Mouse (Mus musculus): Measurements from ENCODE around the gene Qpct. TPM values are rescaled to one million over a fixed set of nuclear protein-coding genes. Genes with fewer than 3 reads are reported as not detected.

Gene Qpct
- polyA plus RNA-seq, 1 experiment from 2014 or later, result 13.7 TPM

GRCm38 (mm10) chr17:79071951-79072350, 20.2 kb downstream of the Qpct start:
- Histone ChIP-seq H3K4me2 (replicated peaks) (no peak overlapping the region), H3K9ac (no peak overlapping the region), H3K36me3 (no peaks in the 10 kb centered on the region), H3K9me3 (replicated peaks) (no peaks in the 10 kb centered on the region), H3K4me1 (peaks cover 12% of the 10 kb centered on the region), H3K27me3 (no peaks in the 10 kb centered on the region), H3K27ac (replicated peaks) (no peak overlapping the region), H3K4me3 (replicated peaks) (no peak overlapping the region)
- ATAC-seq (ENCODE audit: insufficient number of reproducible peaks, low FRiP score, low TSS enrichment, low read depth), result no peak
- 74% methylated on average over 11 of the region's 11 CpGs for WGBS

- no peak overlapping the region for H3K9ac ChIP-seq
- H3K4me2 ChIP-seq (replicated peaks), result no peak overlapping the region
- ATAC-seq (ENCODE audit: insufficient number of reproducible peaks, low FRiP score, low TSS enrichment, low read depth), result no peak
- no peaks in the 10 kb centered on the region for H3K9me3 ChIP-seq (replicated peaks)
- no peak overlapping the region for H3K27ac ChIP-seq (replicated peaks)
- WGBS, result 66% methylated on average over 8 of the region's 8 CpGs
- H3K36me3 ChIP-seq, result no peaks in the 10 kb centered on the region
- H3K27me3 ChIP-seq, result no peaks in the 10 kb centered on the region
- no peaks in the 10 kb centered on the region for H3K4me1 ChIP-seq
- H3K4me3 ChIP-seq (replicated peaks), result no peak overlapping the region
Measured at GRCm38 (mm10) chr17:79076974-79077847, 25.5 kb downstream of the Qpct start.

DNA sequence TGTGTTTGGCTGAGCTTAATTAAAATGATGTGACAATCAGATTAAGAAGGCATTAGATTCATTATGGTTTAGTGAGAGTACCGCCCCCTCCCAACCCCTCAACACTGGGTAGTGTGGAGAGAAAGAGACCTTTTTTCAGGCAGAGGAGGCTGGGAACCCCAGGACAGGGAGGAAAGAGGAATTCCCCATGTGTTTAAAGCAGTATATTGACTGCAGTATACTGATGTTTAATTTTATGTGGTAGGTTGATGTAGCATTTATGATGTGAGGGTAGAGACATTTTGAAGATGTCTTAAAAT, 26.1 kb downstream of the Qpct start:
- H3K36me3 ChIP-seq, result no peaks in the 10 kb centered on the region
- no peak overlapping the region for H3K4me2 ChIP-seq (replicated peaks)
- H3K27ac ChIP-seq (replicated peaks), result no peak overlapping the region
- H3K27me3 ChIP-seq, result no peaks in the 10 kb centered on the region
- no peak overlapping the region for H3K9ac ChIP-seq
- no peak overlapping the region for H3K4me3 ChIP-seq (replicated peaks)
- H3K9me3 ChIP-seq (replicated peaks), result no peaks in the 10 kb centered on the region
- no peaks in the 10 kb centered on the region for H3K4me1 ChIP-seq
- WGBS, result 73% methylated on average over 1 of the region's 1 CpGs
- ATAC-seq (ENCODE audit: insufficient number of reproducible peaks, low FRiP score, low TSS enrichment, low read depth), result no peak

DNA sequence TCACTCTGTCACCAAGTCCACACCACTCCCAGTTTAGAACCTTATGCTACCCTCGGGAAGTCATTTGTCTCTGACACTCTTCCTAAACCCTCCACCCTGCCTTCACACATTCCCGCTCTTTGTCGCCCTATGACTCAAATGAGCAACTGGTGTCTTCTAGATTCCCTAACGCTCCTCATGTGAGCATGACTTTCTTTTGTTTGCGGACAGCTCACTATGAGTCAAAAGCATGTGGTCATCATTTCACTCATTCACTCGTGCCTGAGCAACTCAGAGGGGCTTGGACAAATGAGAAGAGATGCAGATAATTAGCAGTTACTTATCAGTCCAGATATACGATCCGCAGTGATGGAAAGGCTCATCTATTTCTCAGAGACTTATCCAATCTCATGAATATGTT, 26.5 kb downstream of the Qpct start:
- Histone ChIP-seq H3K4me3 (replicated peaks) (no peak overlapping the region), H3K27ac (replicated peaks) (no peak overlapping the region), H3K27me3 (no peaks in the 10 kb centered on the region), H3K4me2 (replicated peaks) (no peak overlapping the region), H3K9me3 (replicated peaks) (no peaks in the 10 kb centered on the region), H3K9ac (no peak overlapping the region), H3K4me1 (no peaks in the 10 kb centered on the region), H3K36me3 (no peaks in the 10 kb centered on the region)
- 84% methylated on average over 8 of the region's 8 CpGs for WGBS
- ATAC-seq (ENCODE audit: insufficient number of reproducible peaks, low FRiP score, low TSS enrichment, low read depth), result no peak

- no peaks in the 10 kb centered on the region for H3K9me3 ChIP-seq (replicated peaks)
- H3K4me1 ChIP-seq, result 0 out of 2 replicates have a peak, but pooled peaks cover 9% of the 10 kb centered on the region
- no peaks in the 10 kb centered on the region for H3K36me3 ChIP-seq
- WGBS, result 36% methylated on average over 1 of the region's 1 CpGs
- no peak overlapping the region for H3K4me2 ChIP-seq (replicated peaks)
- no peak overlapping the region for H3K9ac ChIP-seq
- no peaks in the 10 kb centered on the region for H3K27me3 ChIP-seq
- no peak overlapping the region for H3K4me3 ChIP-seq (replicated peaks)
- H3K27ac ChIP-seq (replicated peaks), result no peak overlapping the region
- no peak for ATAC-seq (ENCODE audit: insufficient number of reproducible peaks, low FRiP score, low TSS enrichment, low read depth)
Measured at GRCm38 (mm10) chr17:79091710-79092109, 40.0 kb downstream of the Qpct start.

GRCm38 (mm10) chr17:79093286-79093975, 41.7 kb downstream of the Qpct start:
- H3K9ac ChIP-seq, result no peak overlapping the region
- H3K9me3 ChIP-seq (replicated peaks), result no peaks in the 10 kb centered on the region
- H3K36me3 ChIP-seq, result no peaks in the 10 kb centered on the region
- no peak overlapping the region for H3K4me3 ChIP-seq (replicated peaks)
- H3K4me2 ChIP-seq (replicated peaks), result no peak overlapping the region
- no peak overlapping the region for H3K27ac ChIP-seq (replicated peaks)
- 34% methylated on average over 5 of the region's 5 CpGs for WGBS
- peak; percentile 7; the same call in 1 of the 2 replicates for ATAC-seq (ENCODE audit: insufficient number of reproducible peaks, low FRiP score, low TSS enrichment, low read depth)
- 0 out of 2 replicates have a peak, but pooled peaks cover 9% of the 10 kb centered on the region for H3K4me1 ChIP-seq
- no peaks in the 10 kb centered on the region for H3K27me3 ChIP-seq

DNA sequence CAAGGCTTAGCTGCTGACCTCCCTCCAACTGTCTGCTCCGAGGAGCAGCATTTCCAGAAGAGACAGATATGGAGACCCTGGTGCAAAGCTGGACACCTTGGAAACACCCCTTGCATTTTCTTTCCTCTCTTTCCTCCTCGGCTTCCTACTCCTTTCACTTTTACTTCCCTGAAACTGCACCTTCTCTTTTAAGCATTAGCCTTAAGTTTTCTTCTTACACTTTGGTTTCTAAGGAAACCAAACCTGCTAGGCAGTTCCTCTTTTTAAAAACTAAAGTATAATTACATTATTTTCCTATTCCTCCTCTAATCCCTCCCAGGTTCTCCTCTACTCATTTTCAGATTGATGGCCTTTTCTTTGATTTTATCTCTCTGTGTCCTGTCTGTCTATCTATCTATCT, 43.9 kb downstream of the Qpct start:
- no peak for ATAC-seq (ENCODE audit: insufficient number of reproducible peaks, low FRiP score, low TSS enrichment, low read depth)
- no peak overlapping the region for H3K4me2 ChIP-seq (replicated peaks)
- WGBS, result 77% methylated on average over 2 of the region's 2 CpGs

DNA sequence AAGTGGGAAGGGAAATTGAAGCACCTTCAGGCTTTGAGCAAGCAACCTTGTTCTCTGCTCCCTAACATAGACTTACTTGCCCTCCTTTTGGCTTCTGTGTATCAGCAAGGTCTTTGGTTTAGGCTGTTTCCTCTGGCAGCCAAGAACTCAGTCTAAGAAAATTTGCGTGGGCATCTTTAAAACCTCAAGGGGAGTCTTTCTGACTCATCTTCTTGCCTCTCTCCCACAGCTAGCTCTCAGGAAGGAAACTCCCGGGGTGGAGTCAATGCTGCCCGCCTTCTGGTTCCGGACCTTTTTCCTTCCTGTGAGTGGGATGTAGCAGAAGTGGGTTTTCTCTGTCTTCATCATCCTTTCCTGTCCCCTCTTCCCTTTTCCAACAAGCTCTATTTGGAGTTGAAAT, 48.2 kb downstream of the Qpct start:
- WGBS, result 80% methylated on average over 4 of the region's 4 CpGs
- Histone ChIP-seq H3K9me3 (replicated peaks) (no peaks in the 10 kb centered on the region), H3K9ac (no peak overlapping the region), H3K36me3 (no peaks in the 10 kb centered on the region), H3K4me2 (replicated peaks) (no peak overlapping the region), H3K4me1 (no peaks in the 10 kb centered on the region), H3K27ac (replicated peaks) (no peak overlapping the region), H3K27me3 (no peaks in the 10 kb centered on the region), H3K4me3 (replicated peaks) (no peak overlapping the region)
- no peak for ATAC-seq (ENCODE audit: insufficient number of reproducible peaks, low FRiP score, low TSS enrichment, low read depth)

More for the DNA sequence above, 43.9 kb downstream of the Qpct start:
- no peaks in the 10 kb centered on the region for H3K27me3 ChIP-seq
- no peaks in the 10 kb centered on the region for H3K9me3 ChIP-seq (replicated peaks)
- H3K27ac ChIP-seq (replicated peaks), result no peak overlapping the region
- no peak overlapping the region for H3K9ac ChIP-seq
- H3K36me3 ChIP-seq, result no peaks in the 10 kb centered on the region
- 0 out of 2 replicates have a peak, but pooled peaks cover 9% of the 10 kb centered on the region for H3K4me1 ChIP-seq
- no peak overlapping the region for H3K4me3 ChIP-seq (replicated peaks)

DNA sequence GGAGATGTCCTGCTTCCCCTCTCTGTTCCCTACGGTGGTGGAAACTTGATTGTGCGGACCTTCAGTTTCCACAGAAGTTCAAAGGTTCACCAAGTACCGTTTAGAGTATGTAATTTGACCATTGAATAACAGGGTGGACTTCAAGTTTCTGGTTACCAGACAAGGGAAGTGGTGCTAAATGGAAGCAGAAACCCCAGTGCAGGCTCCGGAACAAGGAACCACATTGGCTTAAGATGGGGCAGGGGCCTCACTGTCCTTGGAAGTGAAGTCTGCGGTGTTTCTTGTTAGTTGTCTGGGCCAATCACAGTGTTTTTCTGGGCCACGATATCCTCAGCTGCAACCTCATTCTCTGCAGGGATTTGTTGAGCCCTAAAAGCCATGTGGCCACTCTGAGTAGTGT, 56.5 kb downstream of the Qpct start:
- Histone ChIP-seq H3K9ac (no peak overlapping the region), H3K4me2 (replicated peaks) (no peak overlapping the region), H3K4me1 (no peaks in the 10 kb centered on the region), H3K9me3 (replicated peaks) (no peaks in the 10 kb centered on the region), H3K4me3 (replicated peaks) (no peak overlapping the region), H3K36me3 (no peaks in the 10 kb centered on the region), H3K27ac (replicated peaks) (no peak overlapping the region), H3K27me3 (no peaks in the 10 kb centered on the region)
- WGBS, result 37% methylated on average over 6 of the region's 6 CpGs
- no peak for ATAC-seq (ENCODE audit: insufficient number of reproducible peaks, low FRiP score, low TSS enrichment, low read depth)

DNA sequence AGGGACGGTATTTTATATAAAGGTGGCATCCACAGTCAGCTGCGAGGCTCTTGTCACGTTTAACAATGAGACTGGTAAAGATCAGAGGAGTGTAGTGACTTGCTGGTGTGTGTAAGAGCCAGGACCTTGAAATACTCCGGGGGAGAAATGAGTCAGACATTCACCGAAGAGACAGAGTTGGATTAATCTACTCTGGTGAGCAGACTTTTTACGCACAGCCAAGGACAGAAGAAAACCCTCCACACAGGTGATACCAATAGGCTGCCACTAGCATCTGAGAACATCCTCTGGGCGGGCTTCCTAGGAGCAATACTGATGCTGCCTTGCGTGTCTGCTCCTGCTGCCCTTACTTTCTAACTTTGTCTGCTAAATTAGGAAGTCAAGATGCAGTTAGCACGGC, 57.9 kb downstream of the Qpct start:
- Histone ChIP-seq H3K9ac (no peak overlapping the region), H3K4me1 (no peaks in the 10 kb centered on the region), H3K9me3 (replicated peaks) (no peaks in the 10 kb centered on the region), H3K27me3 (no peaks in the 10 kb centered on the region), H3K27ac (replicated peaks) (no peak overlapping the region), H3K36me3 (no peaks in the 10 kb centered on the region), H3K4me2 (replicated peaks) (no peak overlapping the region), H3K4me3 (replicated peaks) (no peak overlapping the region)
- ATAC-seq (ENCODE audit: insufficient number of reproducible peaks, low FRiP score, low TSS enrichment, low read depth), result no peak
- 73% methylated on average over 9 of the region's 9 CpGs for WGBS

GRCm38 (mm10) chr17:79110936-79111348, 59.2 kb downstream of the Qpct start:
- WGBS, result 15% methylated on average over 5 of the region's 5 CpGs
- H3K36me3 ChIP-seq, result no peaks in the 10 kb centered on the region
- no peak for ATAC-seq (ENCODE audit: insufficient number of reproducible peaks, low FRiP score, low TSS enrichment, low read depth)

More at GRCm38 (mm10) chr17:79110936-79111348, 59.2 kb downstream of the Qpct start:
- Histone ChIP-seq H3K4me1 (no peaks in the 10 kb centered on the region), H3K9ac (no peak overlapping the region), H3K9me3 (replicated peaks) (no peaks in the 10 kb centered on the region), H3K27ac (replicated peaks) (no peak overlapping the region), H3K4me3 (replicated peaks) (no peak overlapping the region), H3K4me2 (replicated peaks) (no peak overlapping the region), H3K27me3 (no peaks in the 10 kb centered on the region)

All from embryonic facial prominence, embryonic 15.5 days (tissue).